Mouse (Mus musculus): ENCODE results near the gene Zswim4. TPM values are rescaled to one million over a fixed set of nuclear protein-coding genes. Genes with fewer than 3 reads are reported as not detected.

Gene Zswim4
- polyA plus RNA-seq, 1 experiment from 2014 or later, result 9.3 TPM

DNA sequence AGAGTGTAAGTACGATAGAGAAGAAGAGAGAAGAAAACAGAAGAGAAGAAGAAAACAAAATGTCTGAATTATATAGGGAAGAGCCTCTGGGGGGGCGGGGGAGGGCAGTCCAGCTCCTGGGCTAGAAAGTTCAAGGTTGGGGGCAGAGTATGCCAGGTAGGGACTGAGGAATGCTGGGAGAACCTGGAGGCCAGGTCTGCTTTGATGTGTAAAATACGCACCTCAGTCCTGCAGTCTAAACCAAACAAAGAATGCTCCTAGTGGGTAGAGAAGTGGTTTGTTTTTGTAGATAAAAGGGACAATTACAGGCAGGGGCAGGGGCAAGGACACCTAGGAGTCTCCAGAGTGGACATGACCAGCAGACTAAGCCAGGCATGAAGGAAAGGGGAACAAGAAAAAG lies 59.5 kb downstream of the Zswim4 start:
- Histone ChIP-seq H3K4me2 (replicated peaks; ENCODE audit: low read depth, low read length) (no peak overlapping the region), H3K36me3 (ENCODE audit: control insufficient read depth, insufficient read depth, low read length) (peaks cover 23% of the 10 kb centered on the region), H3K27ac (ENCODE audit: low read length) (no peak overlapping the region), H3K4me3 (ENCODE audit: low read depth, low read length) (no peak overlapping the region), H3K27me3 (ENCODE audit: control insufficient read depth, insufficient read depth, low read length) (no peaks in the 10 kb centered on the region), H3K9me3 (ENCODE audit: control insufficient read depth, low read depth, low read length) (no peaks in the 10 kb centered on the region), H3K9ac (replicated peaks; ENCODE audit: low read depth, low read length) (no peak overlapping the region), H3K4me1 (ENCODE audit: control insufficient read depth, insufficient read depth, low read length) (peaks cover 32% of the 10 kb centered on the region)
- 81% methylated on average over 3 of the region's 3 CpGs for WGBS
- ATAC-seq (ENCODE audit: insufficient number of reproducible peaks, insufficient read depth, low FRiP score, low read depth), result no peak

DNA sequence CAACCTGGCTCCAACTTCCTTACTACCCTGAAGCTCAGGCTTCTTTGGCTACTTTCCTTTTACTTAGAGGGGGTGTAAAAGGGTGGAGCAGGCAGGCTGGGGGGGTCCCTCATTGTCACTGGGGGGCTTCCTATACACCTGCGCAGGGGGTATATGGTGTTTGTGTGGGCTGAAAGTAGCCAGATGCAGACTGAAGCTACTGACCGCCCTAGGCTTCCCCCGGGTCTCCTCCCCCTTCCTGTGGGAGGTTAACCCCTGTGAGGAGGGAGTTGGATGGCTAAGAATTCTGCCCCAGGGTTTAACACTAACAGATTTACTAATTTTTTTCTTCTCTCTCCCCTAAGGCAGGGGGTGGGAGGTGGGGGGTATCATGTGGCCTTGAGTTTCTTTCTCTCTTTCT lies 60.3 kb downstream of the Zswim4 start:
- no peak overlapping the region for H3K4me3 ChIP-seq (ENCODE audit: low read depth, low read length)
- H3K9ac ChIP-seq (replicated peaks; ENCODE audit: low read depth, low read length), result no peak overlapping the region
- no peak overlapping the region for H3K27ac ChIP-seq (ENCODE audit: low read length)
- no peak overlapping the region for H3K4me2 ChIP-seq (replicated peaks; ENCODE audit: low read depth, low read length)
- no peaks in the 10 kb centered on the region for H3K27me3 ChIP-seq (ENCODE audit: control insufficient read depth, insufficient read depth, low read length)
- H3K4me1 ChIP-seq (ENCODE audit: control insufficient read depth, insufficient read depth, low read length), result peaks cover 27% of the 10 kb centered on the region
- no peaks in the 10 kb centered on the region for H3K9me3 ChIP-seq (ENCODE audit: control insufficient read depth, low read depth, low read length)
- ATAC-seq (ENCODE audit: insufficient number of reproducible peaks, insufficient read depth, low FRiP score, low read depth), result no peak
- H3K36me3 ChIP-seq (ENCODE audit: control insufficient read depth, insufficient read depth, low read length), result peaks cover 31% of the 10 kb centered on the region
- WGBS, result 18% methylated on average over 3 of the region's 3 CpGs

DNA sequence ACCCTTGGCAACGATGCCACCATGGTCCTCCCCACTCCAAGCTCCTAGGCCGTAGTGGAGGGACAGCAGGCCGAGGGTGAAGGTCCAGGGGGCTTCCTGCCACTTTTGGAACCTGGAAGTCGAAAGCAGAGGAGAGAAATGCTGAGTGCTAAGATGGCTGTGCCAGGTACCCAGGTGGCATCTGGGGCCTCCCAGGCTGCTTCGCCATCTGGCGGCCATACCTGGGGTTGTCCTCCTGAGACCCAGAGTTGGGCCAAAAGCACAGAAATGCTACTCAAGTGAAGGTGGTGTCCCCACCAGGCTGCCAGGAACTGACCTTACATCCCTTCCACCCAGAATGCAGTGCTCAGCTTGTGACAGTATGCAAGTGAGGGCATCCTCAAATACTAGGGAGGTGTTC lies 63.0 kb downstream of the Zswim4 start:
- Histone ChIP-seq H3K27ac (ENCODE audit: low read length) (no peak overlapping the region), H3K9me3 (ENCODE audit: control insufficient read depth, low read depth, low read length) (no peaks in the 10 kb centered on the region), H3K4me1 (ENCODE audit: control insufficient read depth, insufficient read depth, low read length) (0 out of 2 replicates have a peak, but pooled peaks cover 5% of the 10 kb centered on the region), H3K9ac (replicated peaks; ENCODE audit: low read depth, low read length) (no peak overlapping the region), H3K4me2 (replicated peaks; ENCODE audit: low read depth, low read length) (no peak overlapping the region), H3K4me3 (ENCODE audit: low read depth, low read length) (no peak overlapping the region), H3K36me3 (ENCODE audit: control insufficient read depth, insufficient read depth, low read length) (peaks cover 33% of the 10 kb centered on the region), H3K27me3 (ENCODE audit: control insufficient read depth, insufficient read depth, low read length) (no peaks in the 10 kb centered on the region)
- 84% methylated on average over 6 of the region's 6 CpGs for WGBS
- ATAC-seq (ENCODE audit: insufficient number of reproducible peaks, insufficient read depth, low FRiP score, low read depth), result no peak

DNA sequence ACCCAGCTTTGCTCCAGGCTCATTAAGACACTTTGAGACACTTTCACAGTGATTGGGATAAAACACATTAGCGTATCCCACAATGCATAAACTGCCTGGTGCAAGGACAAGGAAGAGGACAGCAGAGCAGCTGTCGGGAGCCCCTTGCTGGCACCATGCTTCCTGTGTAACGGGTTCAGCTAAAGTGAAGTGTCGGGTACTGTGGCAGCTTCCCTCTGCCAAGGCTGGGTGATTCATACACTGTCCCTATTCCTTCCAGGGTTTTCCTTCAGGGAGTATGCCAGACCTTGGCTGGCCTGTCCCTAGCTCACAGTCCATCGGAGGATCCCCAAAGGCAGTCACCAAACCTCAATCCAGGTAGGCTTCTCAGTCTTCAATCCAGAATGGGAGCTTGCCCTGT lies 66.8 kb downstream of the Zswim4 start:
- Histone ChIP-seq H3K36me3 (ENCODE audit: control insufficient read depth, insufficient read depth, low read length) (peaks cover 26% of the 10 kb centered on the region), H3K9me3 (ENCODE audit: control insufficient read depth, low read depth, low read length) (no peaks in the 10 kb centered on the region), H3K4me2 (replicated peaks; ENCODE audit: low read depth, low read length) (no peak overlapping the region), H3K4me3 (ENCODE audit: low read depth, low read length) (no peak overlapping the region), H3K4me1 (ENCODE audit: control insufficient read depth, insufficient read depth, low read length) (no peaks in the 10 kb centered on the region), H3K9ac (replicated peaks; ENCODE audit: low read depth, low read length) (no peak overlapping the region), H3K27ac (ENCODE audit: low read length) (no peak overlapping the region), H3K27me3 (ENCODE audit: control insufficient read depth, insufficient read depth, low read length) (no peaks in the 10 kb centered on the region)
- ATAC-seq (ENCODE audit: insufficient number of reproducible peaks, insufficient read depth, low FRiP score, low read depth), result no peak
- 92% methylated on average over 5 of the region's 5 CpGs for WGBS

DNA sequence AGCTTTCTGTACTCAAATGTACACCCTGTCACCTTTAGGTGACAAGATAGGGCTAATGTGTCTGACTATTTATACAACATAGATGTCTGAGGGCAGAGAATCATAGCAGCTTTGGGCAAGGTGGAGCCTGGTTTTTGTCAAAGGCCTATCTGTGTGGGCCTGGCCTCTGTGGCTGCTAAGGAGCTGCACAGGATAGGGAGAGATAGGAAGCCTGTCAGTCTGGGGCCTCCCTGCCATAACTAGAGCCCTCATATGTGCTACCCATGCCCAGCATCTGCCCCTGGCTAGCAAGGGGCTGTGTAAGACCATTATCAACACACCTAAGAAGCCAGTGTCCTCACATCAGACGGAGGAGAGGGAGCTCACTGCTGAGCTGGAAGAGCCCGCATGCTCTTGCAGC lies 69.2 kb downstream of the Zswim4 start:
- H3K9ac ChIP-seq (replicated peaks; ENCODE audit: low read depth, low read length), result no peak overlapping the region
- 82% methylated on average over 2 of the region's 2 CpGs for WGBS
- H3K36me3 ChIP-seq (ENCODE audit: control insufficient read depth, insufficient read depth, low read length), result peaks cover 13% of the 10 kb centered on the region

More for the DNA sequence above, 69.2 kb downstream of the Zswim4 start:
- Histone ChIP-seq H3K9me3 (ENCODE audit: control insufficient read depth, low read depth, low read length) (no peaks in the 10 kb centered on the region), H3K4me2 (replicated peaks; ENCODE audit: low read depth, low read length) (no peak overlapping the region), H3K27me3 (ENCODE audit: control insufficient read depth, insufficient read depth, low read length) (no peaks in the 10 kb centered on the region), H3K27ac (ENCODE audit: low read length) (no peak overlapping the region), H3K4me1 (ENCODE audit: control insufficient read depth, insufficient read depth, low read length) (no peaks in the 10 kb centered on the region), H3K4me3 (ENCODE audit: low read depth, low read length) (no peak overlapping the region)
- ATAC-seq (ENCODE audit: insufficient number of reproducible peaks, insufficient read depth, low FRiP score, low read depth), result no peak

MicroRNAs within 50 kb of the gene (microRNA counts, 519-probe panel; counts per million panel counts)
- microRNA mmu-miR-181c (3,105 counts per million, percentile 56 among the panel's probes with 10 or more counts), microRNA mmu-miR-23a (4,499 counts per million, percentile 88 among the panel's probes with 10 or more counts), microRNA mmu-miR-27a (4,793 counts per million, percentile 93 among the panel's probes with 10 or more counts)

Small RNA genes lying within 50 kb of the gene (microRNA-seq; reads per million reads assigned to microRNA genes)
- 6,659 reads per million, percentile 91 among the genes with 10 or more reads in this experiment for gene Mir181c
- gene Mir181d, result 4,710 reads per million, percentile 87 among the genes with 10 or more reads in this experiment
- gene Mir23a, result 20,577 reads per million, percentile 97 among the genes with 10 or more reads in this experiment
- not detected for gene Mir24-2
- 523 reads per million, percentile 65 among the genes with 10 or more reads in this experiment for gene Mir27a
- not detected for gene Mir3074-2

Other genes with a start within 250 kb of the Zswim4 start
- 17.5 and 18.3 TPM in 2 replicates for gene Samd1, start 239.4 kb downstream of the Zswim4 start, polyA plus RNA-seq (2014; fragmentation: Nextera tagmentation; extraction: Ambion mirVana)
- gene 1700067K01Rik, start 235.6 kb downstream of the Zswim4 start, polyA plus RNA-seq (2014; fragmentation: Nextera tagmentation; extraction: Ambion mirVana), result 0.71 and 0.87 TPM in 2 replicates
- 1.1 and 1.3 TPM in 2 replicates for gene 2210011C24Rik, start 224.9 kb downstream of the Zswim4 start, polyA plus RNA-seq (2014; fragmentation: Nextera tagmentation; extraction: Ambion mirVana)
- 3.2 and 3.6 TPM in 2 replicates for gene Palm3, start 215.6 kb downstream of the Zswim4 start, polyA plus RNA-seq (2014; fragmentation: Nextera tagmentation; extraction: Ambion mirVana)
- gene Il27ra, start 194.5 kb downstream of the Zswim4 start, polyA plus RNA-seq (2014; fragmentation: Nextera tagmentation; extraction: Ambion mirVana), result 1.1 and 1.3 TPM in 2 replicates
- not detected in 2 replicates for gene Rln3, start 192.1 kb downstream of the Zswim4 start, polyA plus RNA-seq (2014; fragmentation: Nextera tagmentation; extraction: Ambion mirVana)
- gene Gm10643, start 171.9 kb downstream of the Zswim4 start, polyA plus RNA-seq (2014; fragmentation: Nextera tagmentation; extraction: Ambion mirVana), result 1.5 and 2.9 TPM in 2 replicates
- 10.4 and 12.0 TPM in 2 replicates for gene Rfx1, start 170.2 kb downstream of the Zswim4 start, polyA plus RNA-seq (2014; fragmentation: Nextera tagmentation; extraction: Ambion mirVana)
- gene Dcaf15, start 132.3 kb downstream of the Zswim4 start, polyA plus RNA-seq (2014; fragmentation: Nextera tagmentation; extraction: Ambion mirVana), result 9.0 and 10.8 TPM in 2 replicates
- 0.18 and 0.20 TPM in 2 replicates for gene Podnl1, start 111.1 kb downstream of the Zswim4 start, polyA plus RNA-seq (2014; fragmentation: Nextera tagmentation; extraction: Ambion mirVana)
- gene Cc2d1a, start 89.1 kb downstream of the Zswim4 start, polyA plus RNA-seq (2014; fragmentation: Nextera tagmentation; extraction: Ambion mirVana), result 17.9 and 18.2 TPM in 2 replicates
- gene 4930432K21Rik, start 89.0 kb downstream of the Zswim4 start, polyA plus RNA-seq (2014; fragmentation: Nextera tagmentation; extraction: Ambion mirVana), result 0.59 and 0.94 TPM in 2 replicates
- 3.3 and 5.0 TPM in 2 replicates for gene Nanos3, start 51.8 kb downstream of the Zswim4 start, polyA plus RNA-seq (2014; fragmentation: Nextera tagmentation; extraction: Ambion mirVana)
- gene D8Ertd738e, start 12.7 kb upstream of the Zswim4 start, polyA plus RNA-seq (2014; fragmentation: Nextera tagmentation; extraction: Ambion mirVana), result 341 and 358 TPM in 2 replicates
- gene Mri1, start 20.3 kb upstream of the Zswim4 start, polyA plus RNA-seq (2014; fragmentation: Nextera tagmentation; extraction: Ambion mirVana), result 69.7 and 73.7 TPM in 2 replicates
- gene Ccdc130, start 33.3 kb upstream of the Zswim4 start, polyA plus RNA-seq (2014; fragmentation: Nextera tagmentation; extraction: Ambion mirVana), result 20.2 and 20.7 TPM in 2 replicates
- 6.2 and 6.7 TPM in 2 replicates for gene Cacna1a, start 151.4 kb upstream of the Zswim4 start, polyA plus RNA-seq (2014; fragmentation: Nextera tagmentation; extraction: Ambion mirVana)